Mouse (Mus musculus): Measurements from ENCODE around the gene Gcn1l1. TPM values are rescaled to one million over a fixed set of nuclear protein-coding genes. Genes with fewer than 3 reads are reported as not detected.

Gcn1l1 gene
- polyA plus RNA-seq, 1 experiment from 2014 or later, result 35.1 TPM

- WGBS, result 86% methylated on average over 10 of the region's 10 CpGs
- peaks cover 7% of the 10 kb centered on the region for H3K4me1 ChIP-seq (replicated peaks; ENCODE audit: control insufficient read depth, insufficient read depth, low read length)
These were observed 85.8 kb downstream of the Gcn1l1 start for GRCm38 (mm10) chr5:115650885-115651284.

DNA sequence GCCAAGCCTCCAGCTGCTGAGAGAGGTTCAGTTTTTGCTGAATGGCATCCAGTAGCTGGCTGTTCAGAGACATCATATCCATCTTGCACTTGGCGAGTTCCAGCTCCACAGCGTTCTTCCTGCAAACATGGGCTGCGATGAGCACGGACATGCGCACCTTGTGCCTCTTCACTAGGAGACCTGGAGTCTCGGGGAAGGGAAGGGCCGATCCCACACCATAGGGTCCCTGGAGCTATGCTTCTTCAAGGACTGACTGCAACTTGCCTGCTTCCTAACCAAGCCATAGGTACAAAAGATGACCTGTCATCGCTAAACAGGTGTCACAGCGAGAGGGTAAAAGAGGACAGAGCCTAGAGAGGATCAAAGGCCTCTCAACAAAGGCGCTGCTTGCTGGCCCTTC lies 86.8 kb downstream of the Gcn1l1 start:
- Histone ChIP-seq H3K9ac (ENCODE audit: low read length) (peak overlapping the region; percentile 70; the same call in 1 of the 2 replicates), H3K4me2 (ENCODE audit: low read depth, low read length) (peak overlapping the region; percentile 71), H3K9me3 (ENCODE audit: control insufficient read depth, low read length) (no peaks in the 10 kb centered on the region), H3K27me3 (ENCODE audit: control insufficient read depth, insufficient read depth, low read depth, low read length) (no peaks in the 10 kb centered on the region), H3K4me1 (replicated peaks; ENCODE audit: control insufficient read depth, insufficient read depth, low read length) (peaks cover 7% of the 10 kb centered on the region), H3K27ac (ENCODE audit: low read length) (no peak overlapping the region), H3K4me3 (ENCODE audit: low read length) (no peak overlapping the region), H3K36me3 (ENCODE audit: control insufficient read depth, insufficient read depth, low read length) (peaks cover 6% of the 10 kb centered on the region)
- no peak for ATAC-seq (ENCODE audit: low read depth)
- 87% methylated on average over 10 of the region's 10 CpGs for WGBS

More at GRCm38 (mm10) chr5:115650885-115651284, 85.8 kb downstream of the Gcn1l1 start:
- H3K4me3 ChIP-seq (ENCODE audit: low read length), result no peak overlapping the region
- H3K36me3 ChIP-seq (ENCODE audit: control insufficient read depth, insufficient read depth, low read length), result peaks cover 11% of the 10 kb centered on the region
- H3K9me3 ChIP-seq (ENCODE audit: control insufficient read depth, low read length), result no peaks in the 10 kb centered on the region
- no peak overlapping the region for H3K27ac ChIP-seq (ENCODE audit: low read length)
- H3K9ac ChIP-seq (ENCODE audit: low read length), result no peak overlapping the region
- no peak for ATAC-seq (ENCODE audit: low read depth)
- no peaks in the 10 kb centered on the region for H3K27me3 ChIP-seq (ENCODE audit: control insufficient read depth, insufficient read depth, low read depth, low read length)
- H3K4me2 ChIP-seq (ENCODE audit: low read depth, low read length), result no peak overlapping the region

- ATAC-seq (ENCODE audit: low read depth), result peak; percentile 100
- Histone ChIP-seq H3K27ac (ENCODE audit: low read length) (peak overlapping the region; percentile 83), H3K9me3 (ENCODE audit: control insufficient read depth, low read length) (no peaks in the 10 kb centered on the region), H3K4me1 (replicated peaks; ENCODE audit: control insufficient read depth, insufficient read depth, low read length) (peaks cover 7% of the 10 kb centered on the region), H3K9ac (ENCODE audit: low read length) (peak overlapping the region; percentile 70), H3K27me3 (ENCODE audit: control insufficient read depth, insufficient read depth, low read depth, low read length) (no peaks in the 10 kb centered on the region), H3K4me3 (ENCODE audit: low read length) (peak overlapping the region; percentile 54), H3K36me3 (ENCODE audit: control insufficient read depth, insufficient read depth, low read length) (peaks cover under 1% of the 10 kb centered on the region; the same call in 1 of the 2 replicates), H3K4me2 (ENCODE audit: low read depth, low read length) (peak overlapping the region; percentile 71)
- WGBS, result 2% methylated on average over 35 of the region's 35 CpGs
These were observed 87.9 kb downstream of the Gcn1l1 start for GRCm38 (mm10) chr5:115652681-115653575.

- H3K4me3 ChIP-seq (ENCODE audit: low read length), result no peak overlapping the region
- H3K27me3 ChIP-seq (ENCODE audit: control insufficient read depth, insufficient read depth, low read depth, low read length), result no peaks in the 10 kb centered on the region
- peaks cover 7% of the 10 kb centered on the region for H3K4me1 ChIP-seq (replicated peaks; ENCODE audit: control insufficient read depth, insufficient read depth, low read length)
- no peak overlapping the region for H3K4me2 ChIP-seq (ENCODE audit: low read depth, low read length)
- H3K9me3 ChIP-seq (ENCODE audit: control insufficient read depth, low read length), result no peaks in the 10 kb centered on the region
- no peak for ATAC-seq (ENCODE audit: low read depth)
- H3K27ac ChIP-seq (ENCODE audit: low read length), result no peak overlapping the region
- no peaks in the 10 kb centered on the region for H3K36me3 ChIP-seq (ENCODE audit: control insufficient read depth, insufficient read depth, low read length)
- no peak overlapping the region for H3K9ac ChIP-seq (ENCODE audit: low read length)
- 87% methylated on average over 12 of the region's 12 CpGs for WGBS
These were observed 88.7 kb downstream of the Gcn1l1 start for GRCm38 (mm10) chr5:115653776-115654175.

GRCm38 (mm10) chr5:115656677-115657076 lies 91.6 kb downstream of the Gcn1l1 start:
- 64% methylated on average over 6 of the region's 6 CpGs for WGBS
- no peak overlapping the region for H3K4me3 ChIP-seq (ENCODE audit: low read length)
- H3K36me3 ChIP-seq (ENCODE audit: control insufficient read depth, insufficient read depth, low read length), result no peaks in the 10 kb centered on the region
- no peak for ATAC-seq (ENCODE audit: low read depth)
- H3K27me3 ChIP-seq (ENCODE audit: control insufficient read depth, insufficient read depth, low read depth, low read length), result no peaks in the 10 kb centered on the region
- no peak overlapping the region for H3K4me2 ChIP-seq (ENCODE audit: low read depth, low read length)
- no peaks in the 10 kb centered on the region for H3K9me3 ChIP-seq (ENCODE audit: control insufficient read depth, low read length)
- peaks cover 7% of the 10 kb centered on the region for H3K4me1 ChIP-seq (replicated peaks; ENCODE audit: control insufficient read depth, insufficient read depth, low read length)
- no peak overlapping the region for H3K27ac ChIP-seq (ENCODE audit: low read length)
- H3K9ac ChIP-seq (ENCODE audit: low read length), result no peak overlapping the region

DNA sequence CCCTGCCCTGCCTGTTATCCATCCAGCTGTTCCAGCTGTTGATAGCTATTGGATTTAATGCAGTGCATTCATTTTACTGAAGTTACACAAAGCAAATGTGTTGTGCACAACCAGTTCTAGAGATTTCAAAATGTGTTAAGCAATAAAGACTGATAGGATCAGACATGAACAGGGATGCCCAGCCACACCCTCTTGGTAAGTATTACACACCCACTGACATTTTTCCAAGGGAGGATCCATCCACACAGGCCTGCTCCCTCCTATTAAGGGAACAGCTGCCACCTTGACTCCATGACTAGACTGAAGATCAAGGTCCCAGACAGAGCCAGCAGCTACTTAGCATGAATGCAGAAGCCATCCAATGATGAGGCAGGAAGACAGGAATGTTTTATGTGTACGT lies 92.2 kb downstream of the Gcn1l1 start:
- H3K27ac ChIP-seq (ENCODE audit: low read length), result no peak overlapping the region
- no peaks in the 10 kb centered on the region for H3K9me3 ChIP-seq (ENCODE audit: control insufficient read depth, low read length)
- no peaks in the 10 kb centered on the region for H3K27me3 ChIP-seq (ENCODE audit: control insufficient read depth, insufficient read depth, low read depth, low read length)
- H3K4me1 ChIP-seq (replicated peaks; ENCODE audit: control insufficient read depth, insufficient read depth, low read length), result peaks cover 3% of the 10 kb centered on the region
- no peak overlapping the region for H3K4me3 ChIP-seq (ENCODE audit: low read length)
- H3K9ac ChIP-seq (ENCODE audit: low read length), result no peak overlapping the region
- 61% methylated on average over 1 of the region's 1 CpGs for WGBS
- ATAC-seq (ENCODE audit: low read depth), result no peak
- H3K36me3 ChIP-seq (ENCODE audit: control insufficient read depth, insufficient read depth, low read length), result no peaks in the 10 kb centered on the region
- H3K4me2 ChIP-seq (ENCODE audit: low read depth, low read length), result no peak overlapping the region

DNA sequence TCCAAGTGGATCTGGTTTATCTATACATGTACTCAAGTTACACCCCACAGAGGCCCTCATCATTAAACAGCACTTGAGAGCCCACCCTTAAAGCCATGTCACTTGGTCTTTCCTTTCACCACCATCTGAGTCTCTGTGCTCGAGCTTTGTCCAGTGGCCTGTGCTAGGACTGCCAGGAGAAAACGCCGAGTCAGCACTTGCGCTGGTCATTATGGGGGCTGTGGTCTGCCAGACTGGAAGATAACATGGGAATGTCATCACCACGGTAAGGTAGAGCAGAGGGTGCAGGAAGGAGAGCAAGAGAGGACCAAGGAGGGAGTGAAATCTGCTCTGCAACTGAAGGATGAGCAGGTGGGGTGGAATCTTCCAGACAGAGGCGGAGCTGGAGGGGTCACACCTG lies 93.3 kb downstream of the Gcn1l1 start:
- Histone ChIP-seq H3K4me1 (replicated peaks; ENCODE audit: control insufficient read depth, insufficient read depth, low read length) (peaks cover 4% of the 10 kb centered on the region; the same call in 1 of the 2 replicates), H3K36me3 (ENCODE audit: control insufficient read depth, insufficient read depth, low read length) (no peaks in the 10 kb centered on the region), H3K27ac (ENCODE audit: low read length) (no peak overlapping the region), H3K4me2 (ENCODE audit: low read depth, low read length) (no peak overlapping the region), H3K27me3 (ENCODE audit: control insufficient read depth, insufficient read depth, low read depth, low read length) (no peaks in the 10 kb centered on the region), H3K9me3 (ENCODE audit: control insufficient read depth, low read length) (no peaks in the 10 kb centered on the region), H3K4me3 (ENCODE audit: low read length) (no peak overlapping the region), H3K9ac (ENCODE audit: low read length) (no peak overlapping the region)
- no peak for ATAC-seq (ENCODE audit: low read depth)
- WGBS, result 67% methylated on average over 6 of the region's 6 CpGs

DNA sequence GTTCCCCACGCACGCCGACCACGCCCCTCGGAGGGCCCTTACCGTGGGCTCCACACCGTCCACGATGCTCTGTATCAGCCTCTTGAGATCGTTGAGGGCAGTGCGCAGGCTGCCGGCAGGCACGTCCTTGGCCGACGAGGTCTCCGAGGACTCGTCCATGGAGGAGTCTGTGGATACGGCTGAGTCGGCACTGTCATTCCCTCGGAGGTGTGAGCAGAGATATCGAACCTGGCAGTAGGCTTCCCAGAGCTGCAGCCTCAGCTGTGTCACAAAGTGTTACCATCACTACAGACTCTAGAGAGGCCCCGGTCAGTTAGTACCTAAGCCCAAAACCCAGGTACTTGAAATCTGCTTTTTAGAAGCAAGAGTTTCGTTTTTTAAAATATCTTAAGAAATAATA lies 97.6 kb downstream of the Gcn1l1 start:
- no peaks in the 10 kb centered on the region for H3K27me3 ChIP-seq (ENCODE audit: control insufficient read depth, insufficient read depth, low read depth, low read length)
- H3K4me2 ChIP-seq (ENCODE audit: low read depth, low read length), result 0 out of 2 replicates have a peak overlapping the region, but pooled peaks have one; percentile 27
- H3K4me1 ChIP-seq (replicated peaks; ENCODE audit: control insufficient read depth, insufficient read depth, low read length), result peaks cover 4% of the 10 kb centered on the region; the same call in 1 of the 2 replicates
- ATAC-seq (ENCODE audit: low read depth), result peak; percentile 82
- H3K9me3 ChIP-seq (ENCODE audit: control insufficient read depth, low read length), result no peaks in the 10 kb centered on the region
- no peaks in the 10 kb centered on the region for H3K36me3 ChIP-seq (ENCODE audit: control insufficient read depth, insufficient read depth, low read length)
- H3K27ac ChIP-seq (ENCODE audit: low read length), result no peak overlapping the region
- 26% methylated on average over 22 of the region's 22 CpGs for whole genome bisulfite sequencing
- no peak overlapping the region for H3K4me3 ChIP-seq (ENCODE audit: low read length)
- H3K9ac ChIP-seq (ENCODE audit: low read length), result no peak overlapping the region; the same call in 1 of the 2 replicates

- WGBS, result 53% methylated on average over 8 of the region's 8 CpGs
- Histone ChIP-seq H3K4me1 (replicated peaks; ENCODE audit: control insufficient read depth, insufficient read depth, low read length) (peaks cover 4% of the 10 kb centered on the region; the same call in 1 of the 2 replicates), H3K9ac (ENCODE audit: low read length) (no peak overlapping the region), H3K4me2 (ENCODE audit: low read depth, low read length) (no peak overlapping the region), H3K9me3 (ENCODE audit: control insufficient read depth, low read length) (no peaks in the 10 kb centered on the region), H3K4me3 (ENCODE audit: low read length) (no peak overlapping the region), H3K36me3 (ENCODE audit: control insufficient read depth, insufficient read depth, low read length) (no peaks in the 10 kb centered on the region), H3K27ac (ENCODE audit: low read length) (no peak overlapping the region), H3K27me3 (ENCODE audit: control insufficient read depth, insufficient read depth, low read depth, low read length) (no peaks in the 10 kb centered on the region)
- no peak for ATAC-seq (ENCODE audit: low read depth)
These were observed 101.5 kb downstream of the Gcn1l1 start for GRCm38 (mm10) chr5:115666366-115667065.

Measured in lung, embryonic 16.5 days (tissue).